Mouse (Mus musculus) kidney, embryonic 14.5 days (tissue): ENCODE data around the gene Adgrf2. TPM values are rescaled to one million over a fixed set of nuclear protein-coding genes. Genes with fewer than 3 reads are reported as not detected.

Experiments
- ATAC-seq: fragments of 200-750 bp; cut with Nextera tagmentation; 2 replicates; pipeline ENCODE4 v1.8.0; 2017; ENCODE audit warnings: moderate number of reproducible peaks, mild to moderate bottlenecking, moderate TSS enrichment, moderate library complexity; ENCODE audit not compliant: low FRiP score, low TSS enrichment
- H3K27ac ChIP-seq: fragments of 300-500 bp; sonication (generic); 2 replicates; pipeline ENCODE4 v1.5.1; 2014; ENCODE audit warnings: low read depth, mild to moderate bottlenecking, low read length, moderate library complexity, mixed read lengths
- H3K27me3 ChIP-seq: fragments of 300-500 bp; sonication (generic); 2 replicates; pipeline ENCODE4 v1.6.1; 2014; ENCODE audit warnings: mild to moderate bottlenecking, low read length; ENCODE audit not compliant: control insufficient read depth, insufficient read depth
- H3K36me3 ChIP-seq: fragments of 300-500 bp; sonication (generic); 2 replicates; pipeline ENCODE4 v1.6.1; 2014; ENCODE audit warnings: low read length, mixed read lengths; ENCODE audit not compliant: control insufficient read depth, insufficient read depth
- H3K4me1 ChIP-seq: fragments of 300-500 bp; sonication (generic); 2 replicates; pipeline ENCODE4 v1.6.1; 2014; ENCODE audit warnings: low read length, mixed read lengths; ENCODE audit not compliant: control insufficient read depth, insufficient read depth
- H3K4me2 ChIP-seq: fragments of 300-500 bp; sonication (generic); replicated peaks from 2 replicates; pipeline ENCODE4 v1.6.1; 2014; ENCODE audit warnings: low read depth, mild to moderate bottlenecking, low read length
- H3K4me3 ChIP-seq: fragments of 300-500 bp; sonication (generic); 2 replicates; pipeline ENCODE4 v1.5.1; 2014; ENCODE audit warnings: mild to moderate bottlenecking, low read length
- H3K9ac ChIP-seq: fragments of 300-500 bp; sonication (generic); 2 replicates; pipeline ENCODE4 v1.6.1; 2014; ENCODE audit warnings: low read depth, mild to moderate bottlenecking, low read length, moderate library complexity
- H3K9me3 ChIP-seq: fragments of 300-500 bp; sonication (generic); 2 replicates; pipeline ENCODE4 v1.6.1; 2016; ENCODE audit warnings: low read length; ENCODE audit not compliant: control insufficient read depth
- WGBS: fragments of 180-500 bp; shearing (Covaris S2); extraction: QIAGEN DNeasy Blood & Tissue Kit; methylation state at CpG from one replicate; pipeline ENCODE4 v1.1.7; 2014; 5-methylcytosine and 5-hydroxymethylcytosine counted together
- polyA plus RNA-seq: library from polyadenylated mRNA; unstranded; fragments of >200 nt; fragmentation: Nextera tagmentation; extraction: Ambion mirVana; gene quantifications from 2 replicates; pipeline ENCODE4 v1.2.1, GENCODE M21; 2014

The Adgrf2 gene
- polyA plus RNA-seq, 1 experiment from 2014 or later: not detected

- H3K9ac ChIP-seq: no peak overlapping the region
- 94% methylated on average over 3 of the region's 3 CpGs for WGBS
- H3K4me2 ChIP-seq: no peak overlapping the region
- no peaks in the 10 kb centered on the region for H3K4me1 ChIP-seq
- ATAC-seq: no peak
- no peak overlapping the region for H3K4me3 ChIP-seq
- no peaks in the 10 kb centered on the region for H3K36me3 ChIP-seq
- no peaks in the 10 kb centered on the region for H3K27me3 ChIP-seq
- H3K27ac ChIP-seq: no peak overlapping the region
- H3K9me3 ChIP-seq: no peaks in the 10 kb centered on the region
Measured at GRCm38 (mm10) chr17:42742823-42743222, 844 bp upstream of the Adgrf2 start.

GRCm38 (mm10) chr17:42738794-42739193 is 3.2 kb downstream of the Adgrf2 start:
- H3K4me3 ChIP-seq: no peak overlapping the region
- 88% methylated on average over 6 of the region's 6 CpGs for WGBS
- H3K36me3 ChIP-seq: no peaks in the 10 kb centered on the region
- H3K27ac ChIP-seq: no peak overlapping the region
- H3K9me3 ChIP-seq: no peaks in the 10 kb centered on the region
- H3K4me1 ChIP-seq: no peaks in the 10 kb centered on the region
- H3K4me2 ChIP-seq: no peak overlapping the region
- no peak overlapping the region for H3K9ac ChIP-seq
- no peak for ATAC-seq
- no peaks in the 10 kb centered on the region for H3K27me3 ChIP-seq

GRCm38 (mm10) chr17:42717161-42717560 is 24.8 kb downstream of the Adgrf2 start:
- WGBS: 57% methylated on average over 3 of the region's 3 CpGs
- Histone ChIP-seq H3K27me3 (no peaks in the 10 kb centered on the region), H3K4me2 (no peak overlapping the region), H3K9ac (no peak overlapping the region), H3K4me1 (no peaks in the 10 kb centered on the region), H3K9me3 (no peaks in the 10 kb centered on the region), H3K4me3 (no peak overlapping the region), H3K36me3 (no peaks in the 10 kb centered on the region), H3K27ac (no peak overlapping the region)
- ATAC-seq: no peak

GRCm38 (mm10) chr17:42714991-42715390 is 27.0 kb downstream of the Adgrf2 start:
- Histone ChIP-seq H3K27me3 (no peaks in the 10 kb centered on the region), H3K4me3 (no peak overlapping the region), H3K9me3 (no peaks in the 10 kb centered on the region), H3K4me2 (no peak overlapping the region), H3K36me3 (no peaks in the 10 kb centered on the region), H3K27ac (no peak overlapping the region), H3K9ac (no peak overlapping the region), H3K4me1 (no peaks in the 10 kb centered on the region)
- no peak for ATAC-seq
- WGBS: 91% methylated on average over 7 of the region's 7 CpGs

GRCm38 (mm10) chr17:42710717-42711116 is 31.3 kb downstream of the Adgrf2 start:
- ATAC-seq: no peak

GRCm38 (mm10) chr17:42705611-42706010 is 36.4 kb downstream of the Adgrf2 start:
- no peak for ATAC-seq
- H3K9me3 ChIP-seq: no peaks in the 10 kb centered on the region
- H3K4me1 ChIP-seq: no peaks in the 10 kb centered on the region
- H3K4me3 ChIP-seq: no peak overlapping the region
- H3K4me2 ChIP-seq: no peak overlapping the region
- H3K27ac ChIP-seq: no peak overlapping the region
- no peaks in the 10 kb centered on the region for H3K36me3 ChIP-seq
- WGBS: 79% methylated on average over 4 of the region's 4 CpGs
- no peak overlapping the region for H3K9ac ChIP-seq
- no peaks in the 10 kb centered on the region for H3K27me3 ChIP-seq

More at GRCm38 (mm10) chr17:42710717-42711116, 31.3 kb downstream of the Adgrf2 start:
- Histone ChIP-seq H3K9me3 (no peaks in the 10 kb centered on the region), H3K36me3 (no peaks in the 10 kb centered on the region), H3K9ac (no peak overlapping the region), H3K4me1 (no peaks in the 10 kb centered on the region), H3K4me3 (no peak overlapping the region), H3K4me2 (no peak overlapping the region), H3K27me3 (no peaks in the 10 kb centered on the region), H3K27ac (no peak overlapping the region)
- 87% methylated on average over 7 of the region's 7 CpGs for WGBS

- Histone ChIP-seq H3K9ac (no peak overlapping the region), H3K4me2 (no peak overlapping the region), H3K27me3 (no peaks in the 10 kb centered on the region), H3K27ac (no peak overlapping the region), H3K9me3 (no peaks in the 10 kb centered on the region), H3K4me3 (no peak overlapping the region), H3K4me1 (no peaks in the 10 kb centered on the region), H3K36me3 (no peaks in the 10 kb centered on the region)
- 89% methylated on average over 9 of the region's 9 CpGs for WGBS
- ATAC-seq: no peak
Measured at GRCm38 (mm10) chr17:42702198-42702597, 39.8 kb downstream of the Adgrf2 start.

- no peak overlapping the region for H3K4me2 ChIP-seq
- H3K4me1 ChIP-seq: no peaks in the 10 kb centered on the region
- no peaks in the 10 kb centered on the region for H3K9me3 ChIP-seq
- ATAC-seq: no peak
- H3K27me3 ChIP-seq: no peaks in the 10 kb centered on the region
- no peaks in the 10 kb centered on the region for H3K36me3 ChIP-seq
- no peak overlapping the region for H3K27ac ChIP-seq
- H3K4me3 ChIP-seq: no peak overlapping the region
- H3K9ac ChIP-seq: no peak overlapping the region
- 79% methylated on average over 4 of the region's 4 CpGs for WGBS
Measured at GRCm38 (mm10) chr17:42694730-42695129, 47.2 kb downstream of the Adgrf2 start.

GRCm38 (mm10) chr17:42692136-42692535 is 49.8 kb downstream of the Adgrf2 start, which contains the start of gene Adgrf4:
TSS of gene Adgrf4 (minus strand) at chr17:42692284.
- H3K9ac ChIP-seq: no peak within 1 kb of the TSS
- ATAC-seq: no peak
- WGBS: 86% methylated on average over 10 of the region's 10 CpGs
- H3K4me2 ChIP-seq: no peak within 1 kb of the TSS
- H3K36me3 ChIP-seq: no peaks in the 10 kb centered on the region
- no peaks in the 10 kb centered on the region for H3K4me1 ChIP-seq
- H3K9me3 ChIP-seq: no peaks in the 10 kb centered on the region
- no peak within 1 kb of the TSS for H3K4me3 ChIP-seq
- no peaks in the 10 kb centered on the region for H3K27me3 ChIP-seq
- no peak within 1 kb of the TSS for H3K27ac ChIP-seq
